Mouse (Mus musculus): ENCODE measurements at regions not wholly inside any gene's neighbourhood (a gene's known extent, or its start where the extent isn't known, plus 50 kb on each side); places are given as distances from the start of the nearest gene placed in this dataset.

- H3K4me3 ChIP-seq (ENCODE audit: low read depth, low read length): no peak overlapping the region
- H3K27me3 ChIP-seq (ENCODE audit: insufficient read depth, low read length): no peaks in the 10 kb centered on the region
- no peak overlapping the region for H3K9ac ChIP-seq (replicated peaks; ENCODE audit: low read length, poor library complexity, severe bottlenecking)
- DNase-seq (ENCODE audit: low spot score) (no peak), ATAC-seq (ENCODE audit: low FRiP score) (no peak)
- no peaks in the 10 kb centered on the region for H3K4me1 ChIP-seq (ENCODE audit: insufficient read depth, low read length)
- no peak for TF ChIP-seq CTCF (IDR thresholded peaks at IDR 0.05)
- H3K27ac ChIP-seq (ENCODE audit: low read depth, low read length): no peak overlapping the region
- 91% methylated on average over 4 of the region's 4 CpGs for WGBS
- H3K4me2 ChIP-seq (ENCODE audit: low read depth, low read length, poor library complexity, severe bottlenecking): no peak overlapping the region
- no peaks in the 10 kb centered on the region for H3K9me3 ChIP-seq (ENCODE audit: low read length)
- no peaks in the 10 kb centered on the region for H3K36me3 ChIP-seq (ENCODE audit: insufficient read depth, low read length)
Observed at GRCm38 (mm10) chr16:86547465-86548043, 645.9 kb upstream of the Adamts5 start.

GRCm38 (mm10) chr16:86546905-86547304 is 645.3 kb upstream of the Adamts5 start:
- H3K36me3 ChIP-seq (ENCODE audit: insufficient read depth, low read length): no peaks in the 10 kb centered on the region
- no peak overlapping the region for H3K4me2 ChIP-seq (ENCODE audit: low read depth, low read length, poor library complexity, severe bottlenecking)
- 87% methylated on average over 3 of the region's 3 CpGs for WGBS
- no peak for ATAC-seq (ENCODE audit: low FRiP score)
- H3K4me1 ChIP-seq (ENCODE audit: insufficient read depth, low read length): no peaks in the 10 kb centered on the region
- no peak for TF ChIP-seq CTCF (IDR thresholded peaks at IDR 0.05)
- H3K9me3 ChIP-seq (ENCODE audit: low read length): no peaks in the 10 kb centered on the region
- no peak overlapping the region for H3K9ac ChIP-seq (replicated peaks; ENCODE audit: low read length, poor library complexity, severe bottlenecking)
- no peaks in the 10 kb centered on the region for H3K27me3 ChIP-seq (ENCODE audit: insufficient read depth, low read length)
- H3K4me3 ChIP-seq (ENCODE audit: low read depth, low read length): no peak overlapping the region
- DNase-seq (ENCODE audit: low spot score): no peak
- H3K27ac ChIP-seq (ENCODE audit: low read depth, low read length): no peak overlapping the region

- DNase-seq (ENCODE audit: low spot score) (no peak), ATAC-seq (ENCODE audit: low FRiP score) (no peak)
- Histone ChIP-seq H3K27ac (ENCODE audit: low read depth, low read length) (no peak overlapping the region), H3K36me3 (ENCODE audit: insufficient read depth, low read length) (no peaks in the 10 kb centered on the region), H3K4me3 (ENCODE audit: low read depth, low read length) (no peak overlapping the region), H3K4me2 (ENCODE audit: low read depth, low read length, poor library complexity, severe bottlenecking) (no peak overlapping the region), H3K4me1 (ENCODE audit: insufficient read depth, low read length) (no peaks in the 10 kb centered on the region), H3K9ac (replicated peaks; ENCODE audit: low read length, poor library complexity, severe bottlenecking) (no peak overlapping the region), H3K27me3 (ENCODE audit: insufficient read depth, low read length) (no peaks in the 10 kb centered on the region), H3K9me3 (ENCODE audit: low read length) (no peaks in the 10 kb centered on the region)
- 71% methylated on average over 1 of the region's 1 CpGs for WGBS
- no peak for TF ChIP-seq CTCF (IDR thresholded peaks at IDR 0.05)
Observed at GRCm38 (mm10) chr16:86544121-86544520, 642.5 kb upstream of the Adamts5 start.

GRCm38 (mm10) chr16:86536479-86536878 is 634.9 kb upstream of the Adamts5 start:
- WGBS: 75% methylated on average over 5 of the region's 5 CpGs
- DNase-seq (ENCODE audit: low spot score) (no peak), ATAC-seq (ENCODE audit: low FRiP score) (no peak)
- Histone ChIP-seq H3K9me3 (ENCODE audit: low read length) (no peaks in the 10 kb centered on the region), H3K4me1 (ENCODE audit: insufficient read depth, low read length) (no peaks in the 10 kb centered on the region), H3K4me3 (ENCODE audit: low read depth, low read length) (no peak overlapping the region), H3K4me2 (ENCODE audit: low read depth, low read length, poor library complexity, severe bottlenecking) (no peak overlapping the region), H3K27me3 (ENCODE audit: insufficient read depth, low read length) (no peaks in the 10 kb centered on the region), H3K27ac (ENCODE audit: low read depth, low read length) (no peak overlapping the region), H3K36me3 (ENCODE audit: insufficient read depth, low read length) (no peaks in the 10 kb centered on the region), H3K9ac (replicated peaks; ENCODE audit: low read length, poor library complexity, severe bottlenecking) (no peak overlapping the region)
- no peak for TF ChIP-seq CTCF (IDR thresholded peaks at IDR 0.05)

DNA sequence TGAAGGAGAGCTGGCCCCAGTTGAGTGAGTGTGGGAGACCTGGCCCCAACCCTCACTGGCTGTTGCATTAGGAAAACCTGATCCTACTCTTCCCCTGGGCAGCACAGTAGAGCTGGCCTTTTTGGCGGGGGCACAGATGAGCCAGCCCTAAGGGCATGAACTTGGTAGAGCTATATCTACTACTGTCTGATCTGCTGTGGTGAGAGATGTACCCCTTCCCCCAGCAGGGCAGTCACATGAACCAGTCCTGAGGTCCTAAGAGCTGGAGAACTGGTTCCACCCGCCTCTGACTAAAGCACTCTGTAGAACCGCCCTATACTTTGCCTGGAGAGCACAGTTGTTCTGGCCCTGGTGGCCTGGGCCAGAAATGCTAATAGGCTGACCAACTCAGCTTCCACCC is 622.5 kb upstream of the Adamts5 start:
- Histone ChIP-seq H3K4me3 (ENCODE audit: low read depth, low read length) (no peak overlapping the region), H3K9me3 (ENCODE audit: low read length) (no peaks in the 10 kb centered on the region), H3K4me1 (ENCODE audit: insufficient read depth, low read length) (no peaks in the 10 kb centered on the region), H3K27ac (ENCODE audit: low read depth, low read length) (no peak overlapping the region), H3K4me2 (ENCODE audit: low read depth, low read length, poor library complexity, severe bottlenecking) (no peak overlapping the region), H3K36me3 (ENCODE audit: insufficient read depth, low read length) (no peaks in the 10 kb centered on the region), H3K27me3 (ENCODE audit: insufficient read depth, low read length) (no peaks in the 10 kb centered on the region), H3K9ac (replicated peaks; ENCODE audit: low read length, poor library complexity, severe bottlenecking) (no peak overlapping the region)
- ATAC-seq (ENCODE audit: low FRiP score) (peak; percentile 52; the same call in 1 of the 2 replicates), DNase-seq (ENCODE audit: low spot score) (no peak)
- 89% methylated on average over 3 of the region's 3 CpGs for WGBS
- TF ChIP-seq CTCF (IDR thresholded peaks at IDR 0.05): no peak

- H3K27ac ChIP-seq (ENCODE audit: low read depth, low read length): no peak overlapping the region
- ATAC-seq (ENCODE audit: low FRiP score): no peak
- H3K27me3 ChIP-seq (ENCODE audit: insufficient read depth, low read length): no peaks in the 10 kb centered on the region
- 31% methylated on average over 1 of the region's 1 CpGs for WGBS
- H3K4me2 ChIP-seq (ENCODE audit: low read depth, low read length, poor library complexity, severe bottlenecking): no peak overlapping the region
- no peak for TF ChIP-seq CTCF (IDR thresholded peaks at IDR 0.05)
- H3K9ac ChIP-seq (replicated peaks; ENCODE audit: low read length, poor library complexity, severe bottlenecking): no peak overlapping the region
- no peaks in the 10 kb centered on the region for H3K4me1 ChIP-seq (ENCODE audit: insufficient read depth, low read length)
- H3K9me3 ChIP-seq (ENCODE audit: low read length): no peaks in the 10 kb centered on the region
- H3K4me3 ChIP-seq (ENCODE audit: low read depth, low read length): no peak overlapping the region
- DNase-seq (ENCODE audit: low spot score): no peak
- no peaks in the 10 kb centered on the region for H3K36me3 ChIP-seq (ENCODE audit: insufficient read depth, low read length)
Observed at GRCm38 (mm10) chr16:86516935-86517334, 615.3 kb upstream of the Adamts5 start.

All from midbrain, postnatal 0 days (tissue).